Mouse (Mus musculus): ENCODE measurements around the gene Tmed8. TPM values are rescaled to one million over a fixed set of nuclear protein-coding genes. Genes with fewer than 3 reads are reported as not detected.

The Tmed8 gene
- polyA plus RNA-seq, 1 experiment from 2014 or later = 3.5 TPM

- no peaks in the 10 kb centered on the region for H3K27me3 ChIP-seq (ENCODE audit: insufficient read depth, low read length)
- ATAC-seq (ENCODE audit: insufficient read depth) (no peak), DNase-seq (no peak)
- no peaks in the 10 kb centered on the region for H3K4me1 ChIP-seq (ENCODE audit: insufficient read depth)
- peak overlapping the region; percentile 87; the same call in 1 of the 2 replicates for H3K9ac ChIP-seq
- H3K9me3 ChIP-seq (ENCODE audit: low read depth, low read length) = no peaks in the 10 kb centered on the region
- H3K4me3 ChIP-seq (ENCODE audit: low read depth, low read length) = peak overlapping the region; percentile 85
- no peaks in the 10 kb centered on the region for H3K36me3 ChIP-seq (ENCODE audit: insufficient read depth)
- WGBS = 56% methylated on average over 6 of the region's 6 CpGs
- no peak overlapping the region for H3K27ac ChIP-seq (ENCODE audit: low read depth)
- H3K4me2 ChIP-seq = peak overlapping the region; percentile 87
- no peak for TF ChIP-seq CTCF (IDR thresholded peaks at IDR 0.05; ENCODE audit: low read depth)
These were observed 1.5 kb downstream of the Tmed8 start for GRCm38 (mm10) chr12:87198792-87199191.

GRCm38 (mm10) chr12:87196310-87196709, 3.9 kb downstream of the Tmed8 start:
- DNase-seq (no peak), ATAC-seq (ENCODE audit: insufficient read depth) (no peak)
- no peak overlapping the region for H3K9ac ChIP-seq
- no peaks in the 10 kb centered on the region for H3K27me3 ChIP-seq (ENCODE audit: insufficient read depth, low read length)
- no peak overlapping the region for H3K4me3 ChIP-seq (ENCODE audit: low read depth, low read length)
- H3K4me1 ChIP-seq (ENCODE audit: insufficient read depth) = no peaks in the 10 kb centered on the region
- H3K9me3 ChIP-seq (ENCODE audit: low read depth, low read length) = no peaks in the 10 kb centered on the region
- H3K4me2 ChIP-seq = no peak overlapping the region
- TF ChIP-seq CTCF (IDR thresholded peaks at IDR 0.05; ENCODE audit: low read depth) = no peak
- no peak overlapping the region for H3K27ac ChIP-seq (ENCODE audit: low read depth)
- no peaks in the 10 kb centered on the region for H3K36me3 ChIP-seq (ENCODE audit: insufficient read depth)

GRCm38 (mm10) chr12:87195069-87195468, 5.2 kb downstream of the Tmed8 start:
- Histone ChIP-seq H3K27ac (ENCODE audit: low read depth) (no peak overlapping the region), H3K4me3 (ENCODE audit: low read depth, low read length) (no peak overlapping the region), H3K4me2 (no peak overlapping the region), H3K27me3 (ENCODE audit: insufficient read depth, low read length) (no peaks in the 10 kb centered on the region), H3K4me1 (ENCODE audit: insufficient read depth) (no peaks in the 10 kb centered on the region), H3K36me3 (ENCODE audit: insufficient read depth) (no peaks in the 10 kb centered on the region), H3K9me3 (ENCODE audit: low read depth, low read length) (no peaks in the 10 kb centered on the region), H3K9ac (no peak overlapping the region)
- ATAC-seq (ENCODE audit: insufficient read depth) (no peak), DNase-seq (no peak)
- no peak for TF ChIP-seq CTCF (IDR thresholded peaks at IDR 0.05; ENCODE audit: low read depth)
- WGBS = 43% methylated on average over 1 of the region's 1 CpGs

GRCm38 (mm10) chr12:87193008-87193407, 7.2 kb downstream of the Tmed8 start:
- DNase-seq (no peak), ATAC-seq (ENCODE audit: insufficient read depth) (no peak)
- H3K9ac ChIP-seq = no peak overlapping the region
- no peak overlapping the region for H3K27ac ChIP-seq (ENCODE audit: low read depth)
- WGBS = 82% methylated on average over 3 of the region's 3 CpGs
- no peaks in the 10 kb centered on the region for H3K36me3 ChIP-seq (ENCODE audit: insufficient read depth)
- no peak overlapping the region for H3K4me3 ChIP-seq (ENCODE audit: low read depth, low read length)
- no peaks in the 10 kb centered on the region for H3K4me1 ChIP-seq (ENCODE audit: insufficient read depth)
- no peak for TF ChIP-seq CTCF (IDR thresholded peaks at IDR 0.05; ENCODE audit: low read depth)
- no peak overlapping the region for H3K4me2 ChIP-seq
- no peaks in the 10 kb centered on the region for H3K27me3 ChIP-seq (ENCODE audit: insufficient read depth, low read length)
- H3K9me3 ChIP-seq (ENCODE audit: low read depth, low read length) = no peaks in the 10 kb centered on the region

- whole genome bisulfite sequencing = 95% methylated on average over 4 of the region's 4 CpGs
- no peak for TF ChIP-seq CTCF (IDR thresholded peaks at IDR 0.05; ENCODE audit: low read depth)
These were observed 22.6 kb downstream of the Tmed8 start for GRCm38 (mm10) chr12:87177631-87178030.

GRCm38 (mm10) chr12:87175194-87175946, 24.9 kb downstream of the Tmed8 start:
- H3K4me2 ChIP-seq = no peak overlapping the region
- no peaks in the 10 kb centered on the region for H3K9me3 ChIP-seq (ENCODE audit: low read depth, low read length)
- H3K36me3 ChIP-seq (ENCODE audit: insufficient read depth) = peaks cover 14% of the 10 kb centered on the region
- H3K27ac ChIP-seq (ENCODE audit: low read depth) = no peak overlapping the region
- no peaks in the 10 kb centered on the region for H3K4me1 ChIP-seq (ENCODE audit: insufficient read depth)
- no peak for ATAC-seq (ENCODE audit: insufficient read depth)
- WGBS = 70% methylated on average over 4 of the region's 4 CpGs
- no peaks in the 10 kb centered on the region for H3K27me3 ChIP-seq (ENCODE audit: insufficient read depth, low read length)
- no peak for DNase-seq
- no peak for TF ChIP-seq CTCF (IDR thresholded peaks at IDR 0.05; ENCODE audit: low read depth)
- no peak overlapping the region for H3K9ac ChIP-seq
- H3K4me3 ChIP-seq (ENCODE audit: low read depth, low read length) = no peak overlapping the region

More at GRCm38 (mm10) chr12:87177631-87178030, 22.6 kb downstream of the Tmed8 start:
- Histone ChIP-seq H3K27ac (ENCODE audit: low read depth) (no peak overlapping the region), H3K4me3 (ENCODE audit: low read depth, low read length) (no peak overlapping the region), H3K4me2 (no peak overlapping the region), H3K4me1 (ENCODE audit: insufficient read depth) (no peaks in the 10 kb centered on the region), H3K9me3 (ENCODE audit: low read depth, low read length) (no peaks in the 10 kb centered on the region), H3K27me3 (ENCODE audit: insufficient read depth, low read length) (no peaks in the 10 kb centered on the region), H3K9ac (no peak overlapping the region), H3K36me3 (ENCODE audit: insufficient read depth) (no peaks in the 10 kb centered on the region)
- no peak for DNase-seq
- ATAC-seq (ENCODE audit: insufficient read depth) = no peak

GRCm38 (mm10) chr12:87160815-87161214, 39.4 kb downstream of the Tmed8 start:
- Histone ChIP-seq H3K4me1 (ENCODE audit: insufficient read depth) (no peaks in the 10 kb centered on the region), H3K4me2 (no peak overlapping the region), H3K36me3 (ENCODE audit: insufficient read depth) (0 out of 2 replicates have a peak, but pooled peaks cover 6% of the 10 kb centered on the region), H3K4me3 (ENCODE audit: low read depth, low read length) (no peak overlapping the region), H3K27ac (ENCODE audit: low read depth) (no peak overlapping the region), H3K9me3 (ENCODE audit: low read depth, low read length) (no peaks in the 10 kb centered on the region), H3K27me3 (ENCODE audit: insufficient read depth, low read length) (no peaks in the 10 kb centered on the region), H3K9ac (no peak overlapping the region)
- DNase-seq (no peak), ATAC-seq (ENCODE audit: insufficient read depth) (no peak)
- WGBS = 89% methylated on average over 5 of the region's 5 CpGs
- TF ChIP-seq CTCF (IDR thresholded peaks at IDR 0.05; ENCODE audit: low read depth) = no peak

Data from lung, embryonic 14.5 days (tissue).